Mouse (Mus musculus) adrenal gland, adult 18-20 months (tissue): ENCODE results near the gene Lrig1. TPM values are rescaled to one million over a fixed set of nuclear protein-coding genes. Genes with fewer than 3 reads are reported as not detected.

Experiments used
- DNase-seq, 2 experiments: peaks; one replicate each; pipeline ENCODE4 v3.0.0; 2021 to 2022; ENCODE audit warnings: low spot score in 2 of 2
- total RNA-seq, 2 experiments: library from RNA; stranded (reverse); gene quantifications; 1 replicate in 1 of 2; 2 replicates in 1 of 2; pipeline ENCODE4 v1.2.3; 2021

The Lrig1 gene
- total RNA-seq, 2 experiments from 2014 or later, result 9.6 to 14.1 TPM

GRCm38 (mm10) chr6:94678377-94679164 lies 21.4 kb downstream of the Lrig1 start:
- no peak for DNase-seq

GRCm38 (mm10) chr6:94677448-94677847 lies 22.5 kb downstream of the Lrig1 start:
- DNase-seq, result no peak

GRCm38 (mm10) chr6:94676840-94677239 lies 23.1 kb downstream of the Lrig1 start:
- no peak for DNase-seq

GRCm38 (mm10) chr6:94676300-94676699 lies 23.7 kb downstream of the Lrig1 start:
- no peak for DNase-seq

- DNase-seq, result no peak
These were observed 27.5 kb downstream of the Lrig1 start for GRCm38 (mm10) chr6:94672426-94672825.

GRCm38 (mm10) chr6:94669370-94669769 lies 30.6 kb downstream of the Lrig1 start:
- DNase-seq, result no peak

- DNase-seq, result no peak
These were observed 31.6 kb downstream of the Lrig1 start for GRCm38 (mm10) chr6:94668204-94668863.

- DNase-seq, result no peak
These were observed 32.8 kb downstream of the Lrig1 start for GRCm38 (mm10) chr6:94667131-94667530.

GRCm38 (mm10) chr6:94666432-94667119 lies 33.4 kb downstream of the Lrig1 start:
- DNase-seq, result no peak

GRCm38 (mm10) chr6:94665677-94666076 lies 34.3 kb downstream of the Lrig1 start:
- DNase-seq, result no peak

- DNase-seq, result no peak
These were observed 34.7 kb downstream of the Lrig1 start for GRCm38 (mm10) chr6:94665248-94665647.

GRCm38 (mm10) chr6:94664000-94664399 lies 36.0 kb downstream of the Lrig1 start:
- DNase-seq, result no peak

- no peak for DNase-seq
These were observed 38.0 kb downstream of the Lrig1 start for GRCm38 (mm10) chr6:94661923-94662322.

- no peak for DNase-seq
These were observed 38.6 kb downstream of the Lrig1 start for GRCm38 (mm10) chr6:94661321-94661720.

- no peak for DNase-seq
These were observed 40.0 kb downstream of the Lrig1 start for GRCm38 (mm10) chr6:94659886-94660333.

- no peak for DNase-seq
These were observed 41.9 kb downstream of the Lrig1 start for GRCm38 (mm10) chr6:94658136-94658480.

GRCm38 (mm10) chr6:94657204-94658135 lies 42.5 kb downstream of the Lrig1 start:
- DNase-seq, result no peak

- DNase-seq, result no peak
These were observed 44.0 kb downstream of the Lrig1 start for GRCm38 (mm10) chr6:94655818-94656478.

GRCm38 (mm10) chr6:94653388-94654316 lies 46.3 kb downstream of the Lrig1 start:
- no peak for DNase-seq
